Mouse (Mus musculus): ENCODE results near the gene Pcdh9.

DNA sequence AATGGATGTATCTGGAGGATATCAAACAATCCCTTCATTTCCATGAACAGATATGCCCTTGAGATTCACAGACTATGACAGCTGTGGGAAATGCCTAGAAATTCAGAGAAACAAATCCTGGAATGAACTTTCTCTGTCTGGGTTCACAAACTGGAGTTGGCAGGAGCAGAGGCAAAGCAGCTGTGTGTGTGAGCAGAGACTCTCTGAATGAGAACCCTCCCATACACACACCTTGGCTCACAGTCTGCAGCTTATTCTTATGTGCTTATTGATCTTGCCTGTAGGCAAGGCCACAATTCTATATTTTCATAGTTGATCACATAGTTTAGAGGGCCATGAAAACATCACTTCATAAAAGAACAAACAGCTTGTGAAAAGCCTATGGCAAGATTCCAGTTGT, 614.8 kb downstream of the Pcdh9 start:
- TF ChIP-seq CTCF (IDR thresholded peaks at IDR 0.05; ENCODE audit: borderline replicate concordance, control insufficient read depth, extremely low read depth, insufficient read depth, low read length, poor library complexity) = no peak
- no peak for TF ChIP-seq POLR2A (IDR thresholded peaks at IDR 0.05; ENCODE audit: control insufficient read depth, extremely low read depth, insufficient read depth, low read length, poor library complexity)

Measured in thymus, adult 2 months (tissue).